Mouse (Mus musculus): ENCODE data around the gene Ctse. TPM values are rescaled to one million over a fixed set of nuclear protein-coding genes. Genes with fewer than 3 reads are reported as not detected.

The Ctse gene
- polyA plus RNA-seq, 1 experiment = 0.65 TPM

- 81% methylated on average over 10 of the region's 10 CpGs for WGBS
- no peak for DNase-seq
- Histone ChIP-seq H3K4me1 (ENCODE audit: control insufficient read depth, insufficient read depth, low read length) (0 out of 2 replicates have a peak, but pooled peaks cover 2% of the 10 kb centered on the region), H3K4me3 (replicated peaks; ENCODE audit: extremely low read depth, low read depth, low read length) (no peak overlapping the region)
- TF ChIP-seq CTCF (IDR thresholded peaks at IDR 0.05; ENCODE audit: insufficient read depth, low read length) = no peak
- no peak for TF ChIP-seq POLR2A (IDR thresholded peaks at IDR 0.05; ENCODE audit: borderline replicate concordance, extremely low read depth, low read depth, low read length)
Measured at GRCm38 (mm10) chr1:131711518-131711917, 73.4 kb downstream of the Ctse start.

GRCm38 (mm10) chr1:131712386-131712785, 74.3 kb downstream of the Ctse start:
- Histone ChIP-seq H3K4me1 (ENCODE audit: control insufficient read depth, insufficient read depth, low read length) (0 out of 2 replicates have a peak, but pooled peaks cover 2% of the 10 kb centered on the region), H3K4me3 (replicated peaks; ENCODE audit: extremely low read depth, low read depth, low read length) (no peak overlapping the region)
- peak; percentile 80 for DNase-seq
- TF ChIP-seq POLR2A (IDR thresholded peaks at IDR 0.05; ENCODE audit: borderline replicate concordance, extremely low read depth, low read depth, low read length) (no peak), CTCF (IDR thresholded peaks at IDR 0.05; ENCODE audit: insufficient read depth, low read length) (peak; percentile 46)
- WGBS = 18% methylated on average over 2 of the region's 2 CpGs

GRCm38 (mm10) chr1:131714388-131715337, 76.6 kb downstream of the Ctse start:
- peak; percentile 23 for DNase-seq
- H3K4me1 ChIP-seq (ENCODE audit: control insufficient read depth, insufficient read depth, low read length) = 0 out of 2 replicates have a peak, but pooled peaks cover 2% of the 10 kb centered on the region
- WGBS = 67% methylated on average over 20 of the region's 20 CpGs
- TF ChIP-seq CTCF (IDR thresholded peaks at IDR 0.05; ENCODE audit: insufficient read depth, low read length) (no peak), POLR2A (IDR thresholded peaks at IDR 0.05; ENCODE audit: borderline replicate concordance, extremely low read depth, low read depth, low read length) (no peak)
- no peak overlapping the region for H3K4me3 ChIP-seq (replicated peaks; ENCODE audit: extremely low read depth, low read depth, low read length)

GRCm38 (mm10) chr1:131718952-131719694, 81.0 kb downstream of the Ctse start:
- DNase-seq = no peak
- Histone ChIP-seq H3K4me1 (ENCODE audit: control insufficient read depth, insufficient read depth, low read length) (0 out of 2 replicates have a peak, but pooled peaks cover 2% of the 10 kb centered on the region), H3K4me3 (replicated peaks; ENCODE audit: extremely low read depth, low read depth, low read length) (no peak overlapping the region)
- WGBS = 82% methylated on average over 16 of the region's 16 CpGs
- TF ChIP-seq POLR2A (IDR thresholded peaks at IDR 0.05; ENCODE audit: borderline replicate concordance, extremely low read depth, low read depth, low read length) (no peak), CTCF (IDR thresholded peaks at IDR 0.05; ENCODE audit: insufficient read depth, low read length) (no peak)

- TF ChIP-seq POLR2A (IDR thresholded peaks at IDR 0.05; ENCODE audit: borderline replicate concordance, extremely low read depth, low read depth, low read length) (no peak), CTCF (IDR thresholded peaks at IDR 0.05; ENCODE audit: insufficient read depth, low read length) (no peak)
- 60% methylated on average over 3 of the region's 3 CpGs for WGBS
- DNase-seq = no peak
- H3K4me1 ChIP-seq (ENCODE audit: control insufficient read depth, insufficient read depth, low read length) = peaks cover 9% of the 10 kb centered on the region
- H3K4me3 ChIP-seq (replicated peaks; ENCODE audit: extremely low read depth, low read depth, low read length) = no peak overlapping the region
Measured at GRCm38 (mm10) chr1:131721989-131722388, 83.9 kb downstream of the Ctse start.

- peaks cover 9% of the 10 kb centered on the region for H3K4me1 ChIP-seq (ENCODE audit: control insufficient read depth, insufficient read depth, low read length)
- WGBS = 71% methylated on average over 4 of the region's 4 CpGs
- no peak for DNase-seq
- H3K4me3 ChIP-seq (replicated peaks; ENCODE audit: extremely low read depth, low read depth, low read length) = no peak overlapping the region
- no peak for TF ChIP-seq POLR2A (IDR thresholded peaks at IDR 0.05; ENCODE audit: borderline replicate concordance, extremely low read depth, low read depth, low read length)
- no peak for TF ChIP-seq CTCF (IDR thresholded peaks at IDR 0.05; ENCODE audit: insufficient read depth, low read length)
Measured at GRCm38 (mm10) chr1:131723549-131723948, 85.4 kb downstream of the Ctse start.

Other genes starting within 250 kb of the Ctse start
- gene Srgap2, start 111.0 kb upstream of the Ctse start, polyA plus RNA-seq (2012; rRNA removed) = 25.6 and 34.8 TPM in 2 replicates
- 0.20 and 0.38 TPM in 2 replicates for gene Fam72a, start 110.4 kb upstream of the Ctse start, polyA plus RNA-seq (2012; rRNA removed)
- gene Avpr1b, start 39.1 kb upstream of the Ctse start, polyA plus RNA-seq (2012; rRNA removed) = not detected in 2 replicates
- gene Rab7b, start 50.4 kb downstream of the Ctse start, polyA plus RNA-seq (2012; rRNA removed) = 7.4 and 8.4 TPM in 2 replicates
- 25.6 and 38.8 TPM in 2 replicates for gene Slc26a9, start 105.7 kb downstream of the Ctse start, polyA plus RNA-seq (2012; rRNA removed)
- gene Pm20d1, start 159.1 kb downstream of the Ctse start, polyA plus RNA-seq (2012; rRNA removed) = 1.8 and 2.6 TPM in 2 replicates
- 48.5 and 61.2 TPM in 2 replicates for gene Slc41a1, start 189.2 kb downstream of the Ctse start, polyA plus RNA-seq (2012; rRNA removed)
- 22.2 and 31.5 TPM in 2 replicates for gene Rab29, start 228.9 kb downstream of the Ctse start, polyA plus RNA-seq (2012; rRNA removed)

Measured in lung, adult 2 months (tissue).